Mouse (Mus musculus): ENCODE results near the gene Reck.

GRCm38 (mm10) chr4:43957292-43957845, 82.0 kb downstream of the Reck start, which contains the start of gene Glipr2:
- TF ChIP-seq CTCF (IDR thresholded peaks at IDR 0.05; ENCODE audit: low read depth) (peak; percentile 87), EP300 (optimal IDR thresholded peaks at IDR 0.05) (no peak)

All from stomach, postnatal 0 days (tissue).